Mouse (Mus musculus) kidney, postnatal 0 days (tissue): ENCODE results near the gene Mthfd1. TPM values are rescaled to one million over a fixed set of nuclear protein-coding genes. Genes with fewer than 3 reads are reported as not detected.

Experiments
- ATAC-seq: fragments of 200-750 bp; cut with Nextera tagmentation; replicated peaks from 2 replicates; pipeline ENCODE4 v1.8.0; 2017; ENCODE audit warnings: low read depth, moderate number of reproducible peaks, moderate TSS enrichment, moderate library complexity; ENCODE audit not compliant: low FRiP score
- DNase-seq: peaks from one replicate; pipeline ENCODE4 v3.0.0-alpha.2; 2016; ENCODE audit warnings: low spot score
- H3K27ac ChIP-seq: fragments of 300-500 bp; sonication (generic); 2 replicates; pipeline ENCODE4 v1.5.1; 2014; ENCODE audit warnings: mild to moderate bottlenecking
- H3K27me3 ChIP-seq: fragments of 300-500 bp; sonication (generic); 2 replicates; pipeline ENCODE4 v1.6.1; 2014; ENCODE audit warnings: low read length, mixed read lengths; ENCODE audit not compliant: insufficient read depth
- H3K36me3 ChIP-seq: fragments of 300-500 bp; sonication (generic); 2 replicates; pipeline ENCODE4 v1.6.1; 2014; ENCODE audit warnings: low read length, mixed read lengths; ENCODE audit not compliant: insufficient read depth
- H3K4me1 ChIP-seq: fragments of 300-500 bp; sonication (generic); replicated peaks from 2 replicates; pipeline ENCODE4 v1.6.1; 2014; ENCODE audit warnings: antibody characterized with exemption, low read length, mixed read lengths; ENCODE audit not compliant: insufficient read depth
- H3K4me2 ChIP-seq: fragments of 300-500 bp; sonication (generic); 2 replicates; pipeline ENCODE4 v1.6.1; 2014; ENCODE audit warnings: mild to moderate bottlenecking, low read length, moderate library complexity, mixed read lengths
- H3K4me3 ChIP-seq: fragments of 300-500 bp; sonication (generic); replicated peaks from 2 replicates; pipeline ENCODE4 v1.5.1; 2014; ENCODE audit warnings: low read depth, low read length
- H3K9ac ChIP-seq: fragments of 300-500 bp; sonication (generic); 2 replicates; pipeline ENCODE4 v1.6.1; 2014; ENCODE audit warnings: low read depth, low read length
- H3K9me3 ChIP-seq: fragments of 300-500 bp; sonication (generic); replicated peaks from 2 replicates; pipeline ENCODE4 v1.6.1; 2016; ENCODE audit warnings: low read length, inconsistent platforms, mixed read lengths
- CTCF ChIP-seq: IDR thresholded peaks from 2 replicates; pipeline ENCODE4 v1.5.1; 2016; ENCODE audit warnings: antibody characterized with exemption, low read depth, mild to moderate bottlenecking, moderate library complexity
- WGBS: fragments of 180-500 bp; shearing (Covaris S2); extraction: QIAGEN DNeasy Blood & Tissue Kit; methylation state at CpG from one replicate; pipeline ENCODE4 v1.1.7; 2014; 5-methylcytosine and 5-hydroxymethylcytosine counted together
- polyA plus RNA-seq: library from polyadenylated mRNA; unstranded; fragments of >200 nt; fragmentation: Nextera tagmentation; extraction: Ambion mirVana; gene quantifications from 2 replicates; pipeline ENCODE4 v1.2.1, GENCODE M21; 2015

The Mthfd1 gene
- polyA plus RNA-seq, 1 experiment from 2014 or later: 94.0 TPM

GRCm38 (mm10) chr12:76235253-76235652, 19.8 kb upstream of the Mthfd1 start:
- H3K9ac ChIP-seq: no peak overlapping the region
- H3K36me3 ChIP-seq: no peaks in the 10 kb centered on the region
- H3K27me3 ChIP-seq: no peaks in the 10 kb centered on the region
- no peak overlapping the region for H3K4me2 ChIP-seq
- no peak overlapping the region for H3K27ac ChIP-seq
- DNase-seq (no peak), ATAC-seq (no peak)
- 88% methylated on average over 6 of the region's 6 CpGs for WGBS
- H3K9me3 ChIP-seq: no peaks in the 10 kb centered on the region
- TF ChIP-seq CTCF: no peak
- no peak overlapping the region for H3K4me3 ChIP-seq
- H3K4me1 ChIP-seq: no peaks in the 10 kb centered on the region

- Histone ChIP-seq H3K27me3 (no peaks in the 10 kb centered on the region), H3K4me3 (no peak overlapping the region), H3K36me3 (no peaks in the 10 kb centered on the region), H3K27ac (no peak overlapping the region), H3K4me1 (no peaks in the 10 kb centered on the region), H3K9me3 (no peaks in the 10 kb centered on the region), H3K9ac (no peak overlapping the region), H3K4me2 (no peak overlapping the region)
- DNase-seq (no peak), ATAC-seq (no peak)
- TF ChIP-seq CTCF: no peak
- WGBS: 45% methylated on average over 10 of the region's 10 CpGs
Measured at GRCm38 (mm10) chr12:76239145-76239838, 15.8 kb upstream of the Mthfd1 start.

DNA sequence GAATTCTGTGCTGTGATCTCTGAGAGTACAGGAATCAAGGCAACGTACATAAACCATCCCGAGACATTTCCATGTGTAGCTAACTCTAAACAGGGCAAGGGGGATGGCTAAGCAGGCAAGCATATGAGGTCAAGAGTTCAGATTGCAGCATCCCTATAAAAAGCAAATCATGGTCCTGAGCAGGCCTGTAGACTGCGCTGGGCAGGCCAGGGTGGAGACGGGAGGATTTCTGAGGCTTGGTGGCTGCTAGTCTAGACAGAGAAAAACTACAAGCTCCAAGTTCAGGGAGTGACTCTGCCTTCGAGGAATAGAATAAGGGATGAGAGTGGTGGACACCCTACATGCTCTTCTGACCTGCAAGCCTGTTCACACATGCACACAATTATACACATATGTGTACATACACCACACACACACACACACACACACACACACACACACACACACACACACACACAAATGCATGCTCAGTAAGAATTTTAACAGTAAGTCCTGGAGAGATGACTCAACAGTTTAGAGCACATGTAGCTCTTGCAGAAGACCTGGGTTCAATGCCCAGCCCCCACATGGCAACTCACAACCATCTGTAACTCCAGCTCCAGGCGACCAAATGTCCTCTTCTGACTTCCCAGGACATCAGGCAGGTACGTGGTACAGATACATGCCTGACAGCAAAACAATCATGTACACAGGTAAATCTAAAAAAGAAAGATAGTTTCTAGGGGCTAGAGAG, 15.1 kb upstream of the Mthfd1 start:
- H3K9ac ChIP-seq: no peak overlapping the region
- no peak overlapping the region for H3K27ac ChIP-seq
- ATAC-seq (no peak), DNase-seq (no peak)
- no peaks in the 10 kb centered on the region for H3K27me3 ChIP-seq
- H3K4me3 ChIP-seq: no peak overlapping the region
- no peak overlapping the region for H3K4me2 ChIP-seq
- no peak for TF ChIP-seq CTCF
- WGBS: 60% methylated on average over 7 of the region's 7 CpGs
- no peaks in the 10 kb centered on the region for H3K9me3 ChIP-seq
- no peaks in the 10 kb centered on the region for H3K4me1 ChIP-seq
- no peaks in the 10 kb centered on the region for H3K36me3 ChIP-seq

DNA sequence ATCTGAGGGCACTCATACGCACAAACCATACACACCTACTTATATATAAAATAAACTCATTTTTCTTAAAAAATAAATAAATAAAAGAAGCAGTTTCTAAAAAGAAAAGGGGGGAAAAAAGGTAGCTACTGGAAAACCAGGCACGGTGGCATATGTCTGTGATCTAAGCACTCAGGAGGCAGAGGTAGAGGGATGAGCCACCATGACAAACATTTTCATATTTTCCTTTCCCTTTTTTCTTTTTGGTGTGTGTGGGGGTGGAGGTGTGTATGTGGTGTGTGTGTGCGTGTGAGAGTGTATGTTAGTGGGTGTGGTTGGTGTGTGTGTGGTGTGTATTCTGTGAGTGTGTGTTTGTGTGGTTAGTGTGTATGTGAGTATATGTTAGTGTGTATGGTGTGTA, 14.4 kb upstream of the Mthfd1 start:
- ATAC-seq (no peak), DNase-seq (no peak)
- WGBS: 91% methylated on average over 3 of the region's 3 CpGs
- H3K4me1 ChIP-seq: no peaks in the 10 kb centered on the region
- H3K27me3 ChIP-seq: no peaks in the 10 kb centered on the region
- no peaks in the 10 kb centered on the region for H3K36me3 ChIP-seq
- H3K4me2 ChIP-seq: no peak overlapping the region
- H3K27ac ChIP-seq: no peak overlapping the region
- no peak overlapping the region for H3K9ac ChIP-seq
- no peaks in the 10 kb centered on the region for H3K9me3 ChIP-seq
- no peak for TF ChIP-seq CTCF
- H3K4me3 ChIP-seq: no peak overlapping the region

DNA sequence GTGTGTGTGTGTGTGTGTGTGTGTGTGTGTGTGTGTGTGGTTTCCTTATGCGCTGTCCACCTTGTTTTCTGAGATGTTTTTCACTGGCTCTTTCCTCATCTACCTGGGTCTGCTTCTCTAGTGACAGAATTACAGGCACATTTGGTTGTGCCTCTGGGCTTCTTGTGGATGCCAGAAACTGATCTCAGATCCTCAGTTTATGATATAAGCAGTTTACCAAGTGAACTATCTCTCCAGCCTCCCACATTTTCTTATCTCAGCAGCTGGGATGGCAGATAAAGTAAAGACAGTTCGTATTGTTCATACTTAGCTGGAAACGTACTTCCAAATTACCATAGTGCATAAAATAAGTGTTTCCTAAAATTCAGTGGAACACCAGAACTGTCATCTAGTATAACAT, 14.0 kb upstream of the Mthfd1 start:
- ATAC-seq: no peak
- Histone ChIP-seq H3K4me2 (no peak overlapping the region), H3K9me3 (no peaks in the 10 kb centered on the region), H3K4me1 (no peaks in the 10 kb centered on the region), H3K9ac (no peak overlapping the region), H3K36me3 (no peaks in the 10 kb centered on the region), H3K4me3 (no peak overlapping the region), H3K27me3 (no peaks in the 10 kb centered on the region), H3K27ac (no peak overlapping the region)
- no peak for DNase-seq
- no peak for TF ChIP-seq CTCF
- 78% methylated on average over 3 of the region's 3 CpGs for WGBS

- H3K27me3 ChIP-seq: no peaks in the 10 kb centered on the region
- no peak overlapping the region for H3K4me2 ChIP-seq
- 46% methylated on average over 5 of the region's 5 CpGs for WGBS
- H3K27ac ChIP-seq: no peak overlapping the region
- no peaks in the 10 kb centered on the region for H3K36me3 ChIP-seq
- DNase-seq (no peak), ATAC-seq (no peak)
- TF ChIP-seq CTCF: no peak
- H3K9me3 ChIP-seq: no peaks in the 10 kb centered on the region
- no peak overlapping the region for H3K4me3 ChIP-seq
- no peaks in the 10 kb centered on the region for H3K4me1 ChIP-seq
- H3K9ac ChIP-seq: no peak overlapping the region
Measured at GRCm38 (mm10) chr12:76241833-76242232, 13.3 kb upstream of the Mthfd1 start.
